Mouse (Mus musculus) cerebellum, adult 8-10 months (tissue): ENCODE data around the gene Nccrp1.
"Not testable (repeated sequence)": the region's sequence is repeated elsewhere in the genome, so short reads cannot be mapped to it uniquely, and the experiment has no call there.

Experiments used
- DNase-seq: peaks from one replicate; pipeline ENCODE4 v3.0.0; 2022

Nccrp1 gene

GRCm38 (mm10) chr7:28510405-28510974, 36.6 kb downstream of the Nccrp1 start, which contains the start of gene Ifnl2:
TSS of gene Ifnl2 (minus strand) at chr7:28510455.
- DNase-seq: not testable (repeated sequence)

- not testable (repeated sequence) for DNase-seq
Observed at GRCm38 (mm10) chr7:28509121-28509520, 37.9 kb downstream of the Nccrp1 start.

- no peak for DNase-seq
Observed at GRCm38 (mm10) chr7:28505585-28505984, 41.5 kb downstream of the Nccrp1 start.

GRCm38 (mm10) chr7:28495426-28495825, 51.6 kb downstream of the Nccrp1 start:
- DNase-seq: no peak
